In genomic region chr9:98563137-98564126, GRCm38 (mm10) we compare ENCODE assay signal across 8 mouse cellular contexts. TPM values are rescaled to one million over a fixed set of nuclear protein-coding genes. Genes with fewer than 3 reads are reported as not detected.
DNase-seq lines count a peak whose midpoint lies in the region; ATAC-seq lines count a peak whose summit lies in the region.

Gene Copb2 (plus strand): TSS chr9:98563721.

- H3K27me3 ChIP-seq in hindbrain, embryonic 13.5 days, result no peaks in the 10 kb centered on the region

- ATAC-seq in hindbrain, embryonic 13.5 days (ENCODE audit: low FRiP score), result peak; percentile 99

- peak within 1 kb of the TSS; percentile 91 for H3K27ac ChIP-seq in hindbrain, embryonic 13.5 days

- H3K4me3 ChIP-seq in hindbrain, embryonic 13.5 days, result peak within 1 kb of the TSS; percentile 96

- under 1% methylated on average over 76 of the region's 76 CpGs for WGBS in hindbrain, embryonic 13.5 days

- peak within 1 kb of the TSS; percentile 95 for H3K9ac ChIP-seq in hindbrain, embryonic 13.5 days

- peaks cover 6% of the 10 kb centered on the region for H3K36me3 ChIP-seq in hindbrain, embryonic 13.5 days

- peak; percentile 98 for DNase-seq in NIH3T3 (ENCODE audit: low read depth)
- DNase-seq in cerebellum, postnatal 10 days, result peak; percentile 100
- peak; percentile 96 to 99 for DNase-seq in frontal cortex, postnatal 14 days (ENCODE audit: low spot score in 2 of 2)
- DNase-seq in layer of hippocampus, postnatal 25 days (ENCODE audit: extremely low spot score in 1 of 2, low spot score in 1 of 2), result peak; percentile 98 to 99
- DNase-seq in lung, postnatal 25 days (ENCODE audit: low spot score), result peak; percentile 98
- peak; percentile 99 for DNase-seq in retina, embryonic 14.5 days (ENCODE audit: low spot score)
- peak; percentile 99 for DNase-seq in thymus, postnatal 4 days

- H3K4me1 ChIP-seq in hindbrain, embryonic 13.5 days (replicated peaks), result peaks cover 26% of the 10 kb centered on the region

- no peaks in the 10 kb centered on the region for H3K9me3 ChIP-seq in hindbrain, embryonic 13.5 days

- H3K4me2 ChIP-seq in hindbrain, embryonic 13.5 days, result peak within 1 kb of the TSS; percentile 86

RNA-seq across cellular contexts. Expression of gene Copb2, which starts in this region (rescaled TPM):
- 134 and 140 TPM in 2 replicates for polyA plus RNA-seq in hindbrain, embryonic 13.5 days (2015; fragmentation: Nextera tagmentation; extraction: Ambion mirVana)
- 10 to 100 TPM; 84.9 to 91.3 TPM for total RNA-seq in layer of hippocampus, postnatal 25 days (2021)

Comparison
In these comparisons a context has a peak if more than half of its experiments do, and no peak if none do; other contexts are left out.
1. Peak in every context shown above with its lines: DNase-seq, ATAC-seq, H3K4me3 ChIP-seq and H3K27ac ChIP-seq.